Mouse (Mus musculus): ENCODE results near the gene Gtf2f2.

- TF ChIP-seq POLR2A (IDR thresholded peaks at IDR 0.05; ENCODE audit: low read depth, low read length) (no peak), CTCF (conservative IDR thresholded peaks at IDR 0.05; ENCODE audit: insufficient read depth, insufficient read length, low read depth, low read length) (no peak)
Observed at GRCm38 (mm10) chr14:75942365-75942764, 68.3 kb downstream of the Gtf2f2 start.

Data from kidney, adult 2 months (tissue).